ENCODE assay signal across 10 mouse cellular contexts in genomic region chr19:57243606-57244005, GRCm38 (mm10).
DNase-seq lines count a peak whose midpoint lies in the region; ATAC-seq and TF ChIP-seq lines count a peak whose summit lies in the region.
"Had no signal": no experiment of that assay in that cellular context is flagged by ENCODE, and none has a peak within 500 bp of the region (broad histone marks: within the 10 kb centered on the region; RNA-seq: fewer than 3 reads in every experiment).

No protein-coding gene starts in this region.

- no peak overlapping the region for H3K4me3 ChIP-seq in spleen, adult 2 months (ENCODE audit: extremely low read depth, insufficient read depth, insufficient read length)
- H3K4me3 ChIP-seq in intestine, postnatal 0 days (ENCODE audit: low read depth, low read length) = 0 out of 2 replicates have a peak overlapping the region, but pooled peaks have one; percentile 11
- no peak overlapping the region for H3K4me3 ChIP-seq in myocyte
- H3K4me3 ChIP-seq in thymus, adult 2 months (ENCODE audit: control insufficient read depth, insufficient read depth, low read length) = no peak overlapping the region
- H3K4me3 ChIP-seq: hindbrain, embryonic 12.5 days had no signal

- H3K27ac ChIP-seq in spleen, adult 2 months (ENCODE audit: insufficient read depth, low read length) = no peak overlapping the region
- H3K27ac ChIP-seq in intestine, postnatal 0 days (ENCODE audit: low read depth, low read length) = no peak overlapping the region; the same call in 1 of the 2 replicates
- H3K27ac ChIP-seq in thymus, adult 2 months (ENCODE audit: control insufficient read depth, insufficient read depth, low read length) = no peak overlapping the region
- H3K27ac ChIP-seq: hindbrain, embryonic 12.5 days; liver, embryonic 14.5 days had no signal

- H3K4me1 ChIP-seq in spleen, adult 2 months (ENCODE audit: control insufficient read depth, insufficient read depth, insufficient read length) = peaks cover 6% of the 10 kb centered on the region; the same call in 1 of the 2 replicates
- H3K4me1 ChIP-seq in intestine, postnatal 0 days (replicated peaks; ENCODE audit: control insufficient read depth, insufficient read depth, low read length) = no peaks in the 10 kb centered on the region; the same call in 1 of the 2 replicates
- peaks cover 4% of the 10 kb centered on the region; the same call in 1 of the 2 replicates for H3K4me1 ChIP-seq in thymus, adult 2 months (replicated peaks; ENCODE audit: control insufficient read depth, insufficient read depth, low read length)

- H3K79me2 ChIP-seq in myocyte (ENCODE audit: control insufficient read depth, insufficient read depth) = no peaks in the 10 kb centered on the region

- DNase-seq in cerebellum, postnatal 10 days = peak; percentile 44 to 45
- no peak for DNase-seq in cerebellum, adult 11-12 months
- peak; percentile 29 to 40 for DNase-seq in spleen, adult 2 months (ENCODE audit: low read depth in 1 of 2, low spot score in 2 of 2)
- no peak for DNase-seq in spleen, postnatal 10 days (ENCODE audit: low spot score in 2 of 2)
- DNase-seq in thymus, adult 2 months = no peak
- DNase-seq in liver = no peak

- ATAC-seq in intestine, postnatal 0 days = peak; percentile 80

- peak overlapping the region; percentile 43 for H3K4me2 ChIP-seq in intestine, postnatal 0 days (replicated peaks; ENCODE audit: low read depth)
- H3K4me2 ChIP-seq in myocyte (ENCODE audit: low read depth) = peak overlapping the region; percentile 44
- H3K4me2 ChIP-seq: hindbrain, embryonic 12.5 days had no signal

- WGBS in spleen, adult 2 months = 30% methylated on average over 8 of the region's 8 CpGs
- 40% methylated on average over 8 of the region's 8 CpGs for WGBS in intestine, postnatal 0 days
- WGBS in thymus, adult 2 months = 33% methylated on average over 8 of the region's 8 CpGs

- no peak overlapping the region for H3ac ChIP-seq in myocyte (ENCODE audit: control insufficient read depth, insufficient read length)

- H3K9ac ChIP-seq in intestine, postnatal 0 days (ENCODE audit: low read depth, low read length) = no peak overlapping the region
- H3K9ac ChIP-seq: hindbrain, embryonic 12.5 days; liver, embryonic 14.5 days had no signal

- no peak for TF ChIP-seq CTCF in spleen, adult 2 months (IDR thresholded peaks at IDR 0.05; ENCODE audit: extremely low read depth, insufficient read depth, insufficient read length, insufficient replicate concordance)
- no peak for TF ChIP-seq CTCF in intestine, postnatal 0 days (IDR thresholded peaks at IDR 0.05; ENCODE audit: low read depth)
- TF ChIP-seq CTCF in thymus, adult 2 months (IDR thresholded peaks at IDR 0.05; ENCODE audit: borderline replicate concordance, control insufficient read depth, extremely low read depth, insufficient read depth, low read length, poor library complexity) = no peak

- H3K36me3 ChIP-seq in spleen, adult 2 months (ENCODE audit: control insufficient read depth, insufficient read depth, low read length) = no peaks in the 10 kb centered on the region
- no peaks in the 10 kb centered on the region; the same call in 1 of the 2 replicates for H3K36me3 ChIP-seq in intestine, postnatal 0 days (ENCODE audit: control insufficient read depth, insufficient read depth)
- H3K36me3 ChIP-seq in myocyte (ENCODE audit: control insufficient read depth, insufficient read depth) = no peaks in the 10 kb centered on the region
- no peaks in the 10 kb centered on the region for H3K36me3 ChIP-seq in thymus, adult 2 months (ENCODE audit: control insufficient read depth, insufficient read depth, low read length)
- H3K36me3 ChIP-seq: hindbrain, embryonic 12.5 days had no signal

- no peaks in the 10 kb centered on the region for H3K9me3 ChIP-seq in intestine, postnatal 0 days (ENCODE audit: control insufficient read depth)
- H3K9me3 ChIP-seq: hindbrain, embryonic 12.5 days had no signal

- H3K27me3 ChIP-seq in spleen, adult 2 months (ENCODE audit: control insufficient read depth, insufficient read depth, low read length) = no peaks in the 10 kb centered on the region
- no peaks in the 10 kb centered on the region for H3K27me3 ChIP-seq in intestine, postnatal 0 days (replicated peaks; ENCODE audit: control insufficient read depth, insufficient read depth, low read length)
- H3K27me3 ChIP-seq in myocyte (ENCODE audit: control insufficient read depth, insufficient read depth, insufficient read length) = no peaks in the 10 kb centered on the region
- H3K27me3 ChIP-seq in thymus, adult 2 months (ENCODE audit: control insufficient read depth, insufficient read depth, low read length) = no peaks in the 10 kb centered on the region
- H3K27me3 ChIP-seq: hindbrain, embryonic 12.5 days had no signal

- no peak for TF ChIP-seq POLR2A in spleen, adult 2 months (IDR thresholded peaks at IDR 0.05; ENCODE audit: low read depth, low read length)
- no peak for TF ChIP-seq POLR2A in myocyte (IDR thresholded peaks at IDR 0.05; ENCODE audit: insufficient read length, low read depth)
- TF ChIP-seq POLR2A in thymus, adult 2 months (IDR thresholded peaks at IDR 0.05; ENCODE audit: control insufficient read depth, extremely low read depth, insufficient read depth, low read length, poor library complexity) = no peak

TF ChIP-seq in myocyte, 11 proteins besides CTCF, POLR2A, EP300 and RAD21:
- TF ChIP-seq MAX (IDR thresholded peaks at IDR 0.05; ENCODE audit: low read depth) (no peak), TCF12 (IDR thresholded peaks at IDR 0.05; ENCODE audit: insufficient read depth, poor library complexity, severe bottlenecking) (no peak), MYOG (IDR thresholded peaks at IDR 0.05; ENCODE audit: control insufficient read depth in 1 of 3, insufficient read depth in 1 of 3, insufficient read length in 2 of 3, low read depth in 2 of 3) (no peak), E2F4 (IDR thresholded peaks at IDR 0.05; ENCODE audit: insufficient read depth) (no peak), USF1 (IDR thresholded peaks at IDR 0.05; ENCODE audit: low read depth) (no peak), CEBPB (IDR thresholded peaks at IDR 0.05; ENCODE audit: insufficient read depth, poor library complexity, severe bottlenecking) (no peak), POLR2AphosphoS2 (IDR thresholded peaks at IDR 0.05; ENCODE audit: insufficient read length, low read depth) (no peak), SRF (IDR thresholded peaks at IDR 0.05; ENCODE audit: control insufficient read depth, insufficient read length, low read depth) (no peak), MYOD1 (IDR thresholded peaks at IDR 0.05; ENCODE audit: control insufficient read depth in 1 of 3, insufficient read length in 2 of 3, low read depth in 2 of 3) (no peak), TCF3 (IDR thresholded peaks at IDR 0.05; ENCODE audit: insufficient read length, low read depth) (no peak), REST (IDR thresholded peaks at IDR 0.05; ENCODE audit: insufficient read depth, insufficient read length) (no peak)
TF ChIP-seq in myocyte: peak in this region for 0.

Comparison
In these comparisons a context has a peak if more than half of its experiments do, and no peak if none do; other contexts are left out.
1. DNase-seq: peak in cerebellum, postnatal 10 days (2 of 2) and spleen, adult 2 months (2 of 2); none in cerebellum, adult 11-12 months (single experiment), spleen, postnatal 10 days (0 of 2), thymus, adult 2 months (single experiment) and liver (single experiment).